11 mouse cellular contexts compared by ENCODE assay signal in the genomic region with DNA sequence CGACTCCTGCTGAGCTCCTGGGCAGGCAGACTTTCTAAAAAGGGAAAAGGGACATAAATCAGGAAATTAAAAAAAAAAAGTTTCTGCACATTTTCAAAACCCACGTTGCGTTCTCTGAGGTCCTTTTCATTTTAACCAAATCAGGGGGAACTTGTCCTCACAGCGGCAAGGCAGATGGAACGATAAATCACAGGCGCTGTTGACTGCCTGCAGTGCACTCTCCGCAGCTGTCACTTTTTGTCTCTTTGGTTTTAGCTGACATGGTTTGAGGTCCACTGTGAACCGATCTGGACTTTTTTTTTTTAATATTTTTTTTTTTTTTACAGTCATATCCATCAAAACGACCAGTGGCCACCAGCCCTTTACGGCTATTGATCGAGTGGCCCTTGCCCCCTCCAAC.
DNase-seq lines count a peak whose midpoint lies in the region; ATAC-seq and TF ChIP-seq lines count a peak whose summit lies in the region.
"Had no signal": no experiment of that assay in that cellular context is flagged by ENCODE, and none has a peak within 500 bp of the region (broad histone marks: within the 10 kb centered on the region; RNA-seq: fewer than 3 reads in every experiment).

No protein-coding gene starts in this region.

- peak overlapping the region; percentile 64 for H3K4me2 ChIP-seq in kidney, embryonic 16.5 days (replicated peaks; ENCODE audit: low read depth, low read length)
- H3K4me2 ChIP-seq in embryonic facial prominence, embryonic 13.5 days: peak overlapping the region; percentile 66; the same call in 1 of the 2 replicates
- peak overlapping the region; percentile 59 for H3K4me2 ChIP-seq in hindbrain, postnatal 0 days (ENCODE audit: low read depth, low read length)

- 26% methylated on average over 11 of the region's 11 CpGs for WGBS in kidney, embryonic 16.5 days
- 31% methylated on average over 11 of the region's 11 CpGs for WGBS in embryonic facial prominence, embryonic 13.5 days
- WGBS in hindbrain, postnatal 0 days: 34% methylated on average over 11 of the region's 11 CpGs

- H3K4me1 ChIP-seq in kidney, embryonic 16.5 days (ENCODE audit: insufficient read depth, low read length): peaks cover 49% of the 10 kb centered on the region
- peaks cover 51% of the 10 kb centered on the region for H3K4me1 ChIP-seq in embryonic facial prominence, embryonic 13.5 days
- H3K4me1 ChIP-seq in hindbrain, postnatal 0 days (ENCODE audit: insufficient read depth, low read length): 0 out of 2 replicates have a peak, but pooled peaks cover 3% of the 10 kb centered on the region
- H3K4me1 ChIP-seq: megakaryocyte, embryonic 14.5 days had no signal

- H3K4me3 ChIP-seq in kidney, embryonic 16.5 days (ENCODE audit: low read length): no peak overlapping the region
- no peak overlapping the region for H3K4me3 ChIP-seq in embryonic facial prominence, embryonic 13.5 days
- no peak overlapping the region for H3K4me3 ChIP-seq in hindbrain, postnatal 0 days (ENCODE audit: low read length)
- H3K4me3 ChIP-seq: megakaryocyte, embryonic 14.5 days had no signal

- H3K36me3 ChIP-seq in kidney, embryonic 16.5 days (ENCODE audit: insufficient read depth, low read length): no peaks in the 10 kb centered on the region
- H3K36me3 ChIP-seq in embryonic facial prominence, embryonic 13.5 days: no peaks in the 10 kb centered on the region
- no peaks in the 10 kb centered on the region for H3K36me3 ChIP-seq in hindbrain, postnatal 0 days (ENCODE audit: insufficient read depth, low read length)

- no peaks in the 10 kb centered on the region for H3K9me3 ChIP-seq in kidney, embryonic 16.5 days (ENCODE audit: low read length)
- no peaks in the 10 kb centered on the region for H3K9me3 ChIP-seq in embryonic facial prominence, embryonic 13.5 days
- no peaks in the 10 kb centered on the region for H3K9me3 ChIP-seq in hindbrain, postnatal 0 days (ENCODE audit: low read length)
- H3K9me3 ChIP-seq: megakaryocyte, embryonic 14.5 days had no signal

- ATAC-seq in kidney, embryonic 16.5 days (ENCODE audit: low FRiP score, low TSS enrichment): no peak
- ATAC-seq in embryonic facial prominence, embryonic 13.5 days (ENCODE audit: insufficient number of reproducible peaks, insufficient read depth, low FRiP score, low TSS enrichment, low read depth): no peak
- no peak for ATAC-seq in hindbrain, postnatal 0 days
- ATAC-seq: inflammation-experienced regulatory T-cells, adult 6 months had no signal

- no peaks in the 10 kb centered on the region; the same call in 1 of the 2 replicates for H3K27me3 ChIP-seq in kidney, embryonic 16.5 days (ENCODE audit: insufficient read depth, low read length)
- H3K27me3 ChIP-seq in embryonic facial prominence, embryonic 13.5 days: peaks cover 22% of the 10 kb centered on the region
- no peaks in the 10 kb centered on the region for H3K27me3 ChIP-seq in hindbrain, postnatal 0 days (ENCODE audit: insufficient read depth, low read length)

- DNase-seq in kidney, postnatal 25 days: no peak
- peak; percentile 57 for DNase-seq in hindbrain, postnatal 0 days (ENCODE audit: low spot score)
- DNase-seq in neural tube, embryonic 10.5 days (ENCODE audit: extremely low spot score, low spot score): peak; percentile 52
- no peak for DNase-seq in urinary bladder, adult 18-20 months (ENCODE audit: low spot score in 2 of 2)
- no peak for DNase-seq in adrenal gland, postnatal 10 days
- DNase-seq in spleen, adult 12 weeks (ENCODE audit: low spot score): no peak
- DNase-seq: spleen, adult 18-20 months had no signal

- H3K9ac ChIP-seq in kidney, embryonic 16.5 days (replicated peaks; ENCODE audit: low read length): no peak overlapping the region
- no peak overlapping the region for H3K9ac ChIP-seq in embryonic facial prominence, embryonic 13.5 days
- no peak overlapping the region for H3K9ac ChIP-seq in hindbrain, postnatal 0 days (replicated peaks; ENCODE audit: low read length)

- TF ChIP-seq CTCF in hindbrain, postnatal 0 days (IDR thresholded peaks at IDR 0.05; ENCODE audit: low read depth): no peak

- no peak overlapping the region for H3K27ac ChIP-seq in kidney, embryonic 16.5 days (ENCODE audit: low read length)
- peak overlapping the region; percentile 34; the same call in 1 of the 2 replicates for H3K27ac ChIP-seq in embryonic facial prominence, embryonic 13.5 days
- no peak overlapping the region for H3K27ac ChIP-seq in hindbrain, postnatal 0 days

Comparison
In these comparisons a context has a peak if more than half of its experiments do, and no peak if none do; other contexts are left out.
1. DNase-seq: peak in hindbrain, postnatal 0 days (single experiment) and neural tube, embryonic 10.5 days (single experiment); none in kidney, postnatal 25 days (0 of 2), urinary bladder, adult 18-20 months (0 of 2), adrenal gland, postnatal 10 days (single experiment) and spleen, adult 12 weeks (single experiment).
2. Peak in every context shown above with its lines, with median percentiles within 50 percentile points of each other: H3K4me2 ChIP-seq.